25 mouse cellular contexts compared by ENCODE assay signal in genomic region chr13:9904455-9904854, GRCm38 (mm10).
"Had no signal": no experiment of that assay in that cellular context is flagged by ENCODE, and none has a peak within 500 bp of the region (broad histone marks: within the 10 kb centered on the region; RNA-seq: fewer than 3 reads in every experiment).

No protein-coding gene starts in this region.

- H3K4me3 ChIP-seq: heart, adult 2 months; heart, embryonic 13.5 days; heart, embryonic 15.5 days; hindbrain, embryonic 13.5 days; hindbrain, embryonic 15.5 days; layer of hippocampus, adult 2 months; left cerebral cortex, adult 2 months; limb, embryonic 10.5 days; limb, embryonic 12.5 days; liver, embryonic 13.5 days; liver, embryonic 15.5 days had no signal

- H3K9me3 ChIP-seq: heart, embryonic 15.5 days; hindbrain, embryonic 13.5 days; hindbrain, embryonic 15.5 days; limb, embryonic 10.5 days; limb, embryonic 12.5 days; liver, embryonic 13.5 days; liver, embryonic 15.5 days had no signal

- H3K27ac ChIP-seq: heart, adult 2 months; heart, embryonic 13.5 days; heart, embryonic 15.5 days; hindbrain, embryonic 13.5 days; hindbrain, embryonic 15.5 days; hindbrain, postnatal 0 days; layer of hippocampus, adult 2 months; left cerebral cortex, adult 2 months; limb, embryonic 10.5 days; limb, embryonic 12.5 days; liver, embryonic 13.5 days; liver, embryonic 15.5 days had no signal

- H3K36me3 ChIP-seq: heart, embryonic 13.5 days; heart, embryonic 15.5 days; hindbrain, embryonic 15.5 days; limb, embryonic 10.5 days; limb, embryonic 12.5 days; liver, embryonic 13.5 days; liver, embryonic 15.5 days had no signal

- DNase-seq: gastrocnemius, postnatal 14 days; gastrocnemius, postnatal 36 days; heart, adult 2 months; heart, postnatal 14 days; heart, postnatal 36 days; kidney, adult 11 months; kidney, adult 8-10 months; kidney, postnatal 10 days; kidney, postnatal 25 days; kidney, postnatal 4 days; liver; liver, embryonic 13.5 days had no signal

- ATAC-seq: hindbrain, postnatal 0 days; intestine, embryonic 16.5 days had no signal

- H3K27me3 ChIP-seq: heart, embryonic 13.5 days; heart, embryonic 15.5 days; hindbrain, embryonic 13.5 days; hindbrain, embryonic 15.5 days; limb, embryonic 12.5 days; liver, embryonic 13.5 days; liver, embryonic 15.5 days had no signal

- H3K4me1 ChIP-seq: heart, embryonic 13.5 days; heart, embryonic 15.5 days; hindbrain, embryonic 15.5 days; limb, embryonic 10.5 days; limb, embryonic 12.5 days; liver, embryonic 13.5 days; liver, embryonic 15.5 days had no signal

- H3K9ac ChIP-seq: heart, embryonic 13.5 days; heart, embryonic 15.5 days; hindbrain, embryonic 13.5 days; hindbrain, embryonic 15.5 days; limb, embryonic 12.5 days; liver, embryonic 13.5 days; liver, embryonic 15.5 days had no signal

- H3K4me2 ChIP-seq: heart, embryonic 11.5 days; heart, embryonic 13.5 days; heart, embryonic 15.5 days; hindbrain, embryonic 13.5 days; hindbrain, embryonic 15.5 days; limb, embryonic 12.5 days; liver, embryonic 11.5 days; liver, embryonic 13.5 days; liver, embryonic 15.5 days had no signal
